Mouse (Mus musculus) ovary, postnatal 36 days (tissue): ENCODE results near the gene Commd1.

Experiments used
- DNase-seq: peaks from one replicate; pipeline ENCODE4 v3.0.0; 2022; ENCODE audit warnings: low spot score, mixed read lengths

Commd1 gene

DNA sequence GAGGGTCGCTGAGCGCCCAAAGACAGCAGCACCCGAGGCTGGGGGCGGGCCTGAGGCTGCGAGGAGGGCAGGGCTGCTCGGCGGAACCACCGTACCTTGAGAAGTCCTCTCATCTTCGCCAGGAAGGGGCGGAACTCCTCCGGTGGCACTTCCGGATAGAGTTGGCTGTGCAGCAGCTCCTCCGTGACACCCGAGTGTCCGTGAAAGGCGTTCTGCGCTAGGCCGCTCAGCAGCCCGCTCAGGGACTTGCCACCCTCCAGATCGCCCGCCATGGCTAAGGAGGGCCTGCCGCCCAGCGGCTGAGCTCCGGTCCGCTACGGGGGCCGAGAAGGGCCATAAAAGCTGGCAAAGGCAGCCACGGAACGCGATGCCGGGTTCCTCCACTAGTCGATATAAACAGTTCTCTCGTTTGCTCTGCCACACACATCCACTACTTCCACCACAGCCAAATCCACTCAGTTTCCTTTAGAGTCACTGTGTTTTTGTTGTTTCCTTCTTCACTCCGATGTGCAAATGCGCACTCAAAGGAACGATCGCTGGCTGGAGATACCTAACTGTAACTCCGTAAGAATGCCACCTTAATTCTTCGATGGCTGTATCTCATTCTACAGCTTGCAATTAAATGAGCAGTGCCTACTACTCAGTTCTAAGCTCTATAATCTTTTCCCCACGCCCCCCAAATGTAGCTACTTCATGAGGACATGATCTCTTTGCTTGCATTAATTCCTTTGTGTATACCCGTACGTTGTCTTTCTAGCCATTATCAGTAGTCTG, at the start of gene Commd1, which contains the start of gene Gm28048:
Commd1 (minus strand) TSS at position 399 of the 774 bp plus-strand sequence.
Gm28048 (minus strand) TSS at position 107 of the 774 bp plus-strand sequence.
- DNase-seq, result peak; percentile 96

- no peak for DNase-seq
Observed at GRCm38 (mm10) chr11:23029399-23029798, 47.2 kb upstream of the Commd1 start.

DNA sequence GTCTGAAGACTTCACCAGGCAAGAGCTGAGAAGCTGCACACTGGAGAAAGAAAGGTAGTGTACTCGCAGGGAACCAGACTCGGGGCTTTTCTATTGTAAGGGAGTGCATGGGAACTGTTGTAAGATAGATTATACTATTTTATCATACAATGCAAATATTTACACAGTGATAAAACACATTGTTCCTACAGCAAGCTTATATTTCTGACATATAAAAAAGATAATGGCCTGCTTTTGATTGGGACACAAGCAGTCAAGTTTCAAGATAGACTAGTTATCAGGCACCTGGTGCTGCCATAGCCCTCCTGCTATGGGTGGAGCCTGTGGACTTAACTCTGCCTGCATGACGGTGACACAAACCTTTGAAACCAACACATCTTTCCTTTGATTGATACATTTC, 46.8 kb upstream of the Commd1 start:
- DNase-seq, result no peak

- DNase-seq, result no peak
Observed at GRCm38 (mm10) chr11:23024169-23024568, 42.0 kb upstream of the Commd1 start.

DNA sequence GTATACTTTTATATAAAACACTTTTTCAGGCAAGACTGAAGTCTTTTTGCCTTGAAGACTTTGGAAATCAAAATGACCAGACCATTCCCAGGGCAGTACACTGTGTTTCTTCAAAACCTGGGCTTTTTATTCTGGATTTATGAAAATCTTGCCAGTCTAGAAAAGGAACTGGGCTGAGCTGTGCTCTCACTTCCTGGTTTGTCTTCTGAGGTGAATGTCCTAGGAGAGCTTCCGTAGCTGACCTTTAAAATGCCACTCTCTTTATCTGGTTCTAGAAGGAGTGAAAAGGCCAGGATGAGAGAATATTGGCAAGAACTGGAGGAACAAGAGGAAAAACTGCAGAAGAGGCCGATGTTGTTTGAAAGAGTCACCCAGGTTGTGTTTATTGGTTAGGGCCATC, 41.0 kb upstream of the Commd1 start:
- DNase-seq, result no peak

- no peak for DNase-seq
Observed at GRCm38 (mm10) chr11:23020841-23021240, 38.7 kb upstream of the Commd1 start.

GRCm38 (mm10) chr11:23020116-23020770, 38.1 kb upstream of the Commd1 start:
- peak; percentile 22 for DNase-seq

GRCm38 (mm10) chr11:23017943-23018342, 35.8 kb upstream of the Commd1 start:
- no peak for DNase-seq

DNA sequence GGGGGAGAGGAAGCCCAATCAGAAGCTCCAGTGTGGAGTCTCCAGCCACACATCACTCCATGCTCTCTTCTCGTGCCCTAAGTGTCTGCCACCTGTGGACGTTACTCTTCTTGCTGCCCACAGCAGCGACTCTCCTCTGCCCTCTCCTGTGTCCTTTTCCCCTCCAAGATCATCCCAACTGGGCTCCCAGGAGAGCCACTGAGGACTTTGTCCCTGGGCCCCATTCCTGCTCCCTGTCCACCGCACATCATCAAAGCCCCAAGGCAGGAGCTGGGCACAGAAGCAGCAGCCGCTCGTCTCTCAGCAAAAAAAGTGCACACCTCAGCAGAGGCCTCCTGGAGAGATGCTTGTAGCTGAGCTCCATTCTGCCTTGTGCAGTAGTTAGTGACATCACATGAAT, 32.8 kb upstream of the Commd1 start:
- DNase-seq, result no peak

DNA sequence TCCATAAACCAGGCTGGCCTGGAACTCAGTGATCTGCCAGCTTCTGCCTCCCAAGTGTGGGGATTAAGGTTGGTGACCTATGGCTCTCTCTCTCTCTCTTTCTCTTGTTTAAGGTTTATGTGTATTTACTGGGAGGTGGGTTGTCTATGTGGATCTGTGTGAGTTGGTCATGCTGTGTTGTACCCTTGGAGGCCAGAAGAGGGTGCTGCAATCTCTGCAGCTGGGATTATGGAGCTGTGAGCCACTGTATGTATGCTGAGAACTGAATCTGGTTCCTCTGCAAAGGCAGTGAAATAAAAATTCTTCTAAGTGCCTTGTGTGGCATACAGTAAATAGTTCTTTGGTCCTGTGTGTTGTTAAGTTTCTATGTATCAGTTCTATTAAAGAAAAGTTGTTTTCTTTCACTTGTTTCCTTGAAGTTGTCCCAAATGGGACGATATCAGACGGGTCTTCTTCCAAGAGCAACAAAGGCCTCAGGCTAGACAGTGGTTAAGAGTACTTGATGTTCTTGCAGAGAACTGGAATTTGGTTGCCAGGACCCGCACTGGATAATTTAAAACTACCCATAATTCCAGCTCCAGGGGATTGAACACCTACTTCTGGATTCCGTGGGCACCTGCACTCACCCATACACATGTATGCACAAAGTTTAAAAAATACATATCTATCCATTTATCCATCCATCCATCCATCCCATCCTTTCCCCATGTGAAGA, 31.6 kb upstream of the Commd1 start:
- no peak for DNase-seq

DNA sequence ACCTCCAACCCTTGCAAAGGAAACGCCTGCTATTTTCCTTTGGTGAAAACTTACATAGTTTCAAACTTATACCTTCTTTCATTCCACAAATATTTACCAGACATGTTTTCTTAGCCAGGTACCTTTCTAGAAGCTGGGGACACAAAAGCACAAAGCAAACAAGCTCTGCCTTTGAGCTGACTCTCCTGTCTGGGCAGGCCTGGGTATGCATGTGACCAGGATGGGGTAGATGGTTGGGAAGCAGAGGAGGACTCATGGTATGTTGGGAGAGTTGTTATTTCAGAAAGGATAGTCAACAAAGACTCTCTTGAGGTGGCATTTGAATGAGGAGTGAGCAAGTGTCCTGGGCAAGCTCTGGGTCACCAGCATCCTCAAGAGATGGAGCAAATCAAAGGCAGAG, 30.9 kb upstream of the Commd1 start:
- no peak for DNase-seq

- DNase-seq, result no peak
Observed at GRCm38 (mm10) chr11:23008824-23009200, 26.6 kb upstream of the Commd1 start.

DNA sequence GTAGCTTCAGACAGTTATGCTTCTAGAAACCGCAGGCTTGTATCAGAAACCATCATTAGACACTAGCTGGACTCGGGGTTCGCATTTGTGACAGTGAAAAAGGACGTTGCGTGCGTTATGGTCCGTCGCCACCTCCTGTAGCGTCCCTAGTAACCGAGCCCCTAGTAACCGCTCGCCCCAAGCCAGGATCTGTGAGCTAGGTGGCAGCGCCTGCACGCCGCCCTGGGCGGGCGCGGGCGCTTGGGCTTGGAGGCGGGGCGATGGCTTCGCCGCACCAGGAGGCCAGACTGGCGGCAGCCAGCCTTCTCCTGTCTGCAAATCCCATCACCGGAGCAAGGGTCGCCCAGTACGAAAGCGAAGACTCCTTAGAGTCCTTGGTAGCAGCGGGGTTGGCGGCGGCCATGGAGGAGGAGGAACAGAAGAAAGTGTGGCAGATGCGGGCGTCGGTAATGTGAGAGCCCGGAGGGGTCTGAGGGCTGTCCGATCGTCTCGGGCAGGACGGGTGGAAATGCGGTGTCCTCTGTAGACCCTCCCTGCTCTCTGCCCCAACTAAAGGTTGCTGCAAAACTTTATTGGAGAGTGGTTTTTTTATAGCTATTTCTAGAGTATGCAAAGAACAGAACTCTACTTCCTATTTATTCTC, 26.1 kb upstream of the Commd1 start:
- DNase-seq, result peak; percentile 85

DNA sequence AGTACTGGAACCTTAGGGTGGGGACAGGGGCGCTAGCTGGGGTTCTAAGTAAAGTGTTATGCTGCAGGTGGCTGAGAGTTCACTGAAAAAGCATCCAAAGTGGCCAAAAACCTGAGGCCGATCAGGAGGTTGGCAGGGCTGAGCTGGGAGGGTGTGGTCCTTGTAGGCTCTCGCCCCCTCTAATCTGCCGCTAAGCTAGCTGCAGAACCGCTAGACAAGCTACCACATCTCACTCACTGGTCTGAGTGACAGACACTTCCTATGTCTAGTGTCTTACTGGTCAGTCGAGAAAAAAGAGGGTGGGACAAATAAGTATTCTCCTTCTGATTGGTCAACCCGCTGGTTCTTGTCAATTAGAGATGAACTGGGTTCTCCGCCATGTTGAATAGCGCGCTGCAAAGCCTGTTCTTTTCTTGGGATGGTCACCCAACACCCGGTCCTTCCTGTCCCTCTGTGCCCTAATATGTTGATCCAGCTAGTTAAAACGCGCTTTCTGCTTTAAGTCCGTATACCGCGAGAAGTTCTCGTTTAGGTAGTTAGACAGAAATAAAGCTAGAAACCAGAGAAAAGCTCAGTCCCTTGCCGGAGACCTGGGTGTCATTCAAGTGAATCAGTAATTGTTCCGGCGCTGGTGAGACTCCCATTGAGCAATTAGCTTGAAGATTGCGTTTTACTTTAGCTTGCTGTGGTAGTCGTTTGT, 25.4 kb upstream of the Commd1 start, which contains the start of gene Fam161a:
Fam161a (plus strand) TSS at position 51 of the 700 bp plus-strand sequence.
- peak; percentile 46 for DNase-seq

DNA sequence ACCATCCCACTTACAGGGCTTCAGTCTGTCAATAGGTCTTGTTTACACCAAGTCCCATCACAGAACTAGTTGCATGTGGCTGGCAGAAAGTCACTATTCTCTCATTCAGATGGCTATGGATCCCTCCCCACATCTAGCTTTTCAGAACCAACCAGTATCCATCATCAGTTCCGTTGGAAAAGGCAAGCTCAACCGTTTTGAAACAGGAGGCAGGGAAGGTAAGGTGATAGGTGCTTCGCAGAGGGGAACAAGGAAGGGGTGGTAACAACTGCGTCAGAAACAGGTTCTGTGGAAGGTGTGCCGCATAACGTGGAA, 24.9 kb upstream of the Commd1 start:
- no peak for DNase-seq

- no peak for DNase-seq
Observed at GRCm38 (mm10) chr11:23005276-23005675, 23.1 kb upstream of the Commd1 start.

DNA sequence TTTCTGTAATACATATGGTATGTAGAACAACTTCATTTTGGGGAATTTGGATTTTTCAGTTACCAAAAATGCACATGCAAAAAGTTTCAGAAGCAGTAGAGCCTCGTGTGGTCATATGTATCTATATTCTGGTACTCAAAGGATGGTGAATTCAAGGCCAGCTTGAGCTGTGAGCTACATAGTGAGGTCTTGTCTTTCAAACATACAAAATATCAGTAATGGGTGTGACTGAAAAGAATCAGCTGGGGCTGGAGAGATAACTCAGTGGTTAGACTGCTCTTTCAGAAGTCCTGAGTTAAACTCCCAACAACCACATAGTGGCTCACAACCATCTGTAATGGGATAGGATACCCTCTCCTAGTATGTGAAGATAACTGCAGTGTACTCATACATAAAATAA, 16.1 kb upstream of the Commd1 start:
- DNase-seq, result no peak

- DNase-seq, result no peak
Observed at GRCm38 (mm10) chr11:22995461-22995860, 13.3 kb upstream of the Commd1 start.

GRCm38 (mm10) chr11:22994271-22994670, 12.1 kb upstream of the Commd1 start:
- no peak for DNase-seq

DNA sequence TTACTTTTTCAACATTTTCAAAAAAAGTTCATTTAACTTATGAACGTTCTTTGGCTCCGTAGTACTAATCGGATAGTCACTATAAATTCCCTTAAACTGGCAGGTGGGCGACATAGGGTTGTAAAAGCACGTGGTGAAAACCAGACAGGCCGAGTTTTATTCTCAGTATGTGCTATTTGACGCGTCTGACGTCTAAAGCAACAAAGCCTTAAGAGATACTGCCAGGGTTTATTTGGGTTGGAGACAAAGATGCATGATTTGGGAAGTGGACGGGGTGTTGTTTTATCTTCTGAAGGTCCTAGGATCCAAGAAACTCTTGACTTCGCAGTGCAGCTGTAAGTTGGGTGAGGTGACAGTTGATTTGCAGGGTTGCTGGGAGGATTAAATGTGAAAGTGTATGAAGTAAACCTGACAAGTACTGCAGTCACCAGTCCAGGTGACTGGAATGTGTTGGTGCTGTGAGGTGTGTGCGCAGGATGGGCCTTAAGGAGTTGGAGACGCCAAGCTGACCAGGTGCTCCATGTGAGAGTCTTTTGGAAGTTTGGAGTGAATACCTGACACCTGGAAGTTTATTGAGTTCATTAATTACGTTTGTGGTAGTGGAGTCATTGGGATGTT, 9.1 kb upstream of the Commd1 start:
- DNase-seq, result no peak

GRCm38 (mm10) chr11:22990393-22991126, 8.4 kb upstream of the Commd1 start, which contains the start of gene Cct4:
Cct4 (plus strand) TSS chr11:22990519.
- DNase-seq, result peak; percentile 94
